ENCODE assay signal across 8 mouse cellular contexts in the genomic region with DNA sequence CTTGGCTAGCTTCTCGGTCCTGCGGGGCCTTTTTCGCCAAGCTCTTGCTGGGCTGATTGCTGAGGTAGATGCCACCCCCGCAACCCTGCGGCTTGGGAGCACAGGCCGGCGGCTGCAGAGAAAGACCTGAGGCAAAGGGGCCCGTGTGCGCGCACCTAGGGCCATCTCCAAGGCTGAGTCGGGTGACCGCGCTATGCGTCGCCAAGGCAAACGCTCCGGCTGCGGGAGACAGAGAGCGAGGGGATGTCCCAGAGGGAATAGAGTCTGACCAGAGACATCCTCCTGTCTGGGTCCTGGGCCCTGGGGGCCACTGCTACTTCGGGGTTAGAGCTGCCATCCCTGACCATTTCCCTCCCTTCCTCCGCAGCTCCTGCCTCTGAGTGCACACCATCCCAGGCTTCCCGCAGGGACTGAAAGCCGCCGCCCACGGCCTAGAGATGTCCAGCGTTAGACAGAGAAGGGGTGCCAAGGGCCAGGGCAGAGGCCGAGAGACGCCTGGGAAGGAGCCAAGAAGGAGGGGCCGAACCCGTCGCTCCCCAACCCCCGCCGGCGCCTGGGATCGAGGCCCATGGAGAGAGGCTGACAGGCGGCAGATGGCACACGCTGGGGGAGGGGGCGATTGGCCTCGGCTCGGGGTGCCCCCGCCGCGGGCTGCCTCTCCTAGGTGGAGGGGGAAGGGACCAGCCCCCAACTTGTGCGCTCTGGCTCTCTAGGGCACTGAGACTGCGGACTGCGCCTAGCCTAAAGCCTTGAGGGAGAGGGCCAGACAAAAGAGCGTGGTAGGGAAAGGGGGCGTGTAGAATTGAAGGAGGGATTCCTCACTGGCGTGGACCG. TPM values are rescaled to one million over a fixed set of nuclear protein-coding genes. Genes with fewer than 3 reads are reported as not detected.
DNase-seq lines count a peak whose midpoint lies in the region; ATAC-seq and TF ChIP-seq lines count a peak whose summit lies in the region.

No protein-coding gene starts in this region.

- H3K4me3 ChIP-seq in liver, adult 2 months (ENCODE audit: insufficient read depth, low read depth, low read length) = peak overlapping the region; percentile 13; the same call in 1 of the 2 replicates
- peak overlapping the region; percentile 72 for H3K4me3 ChIP-seq in heart, adult 2 months
- peak overlapping the region; percentile 19; the same call in 1 of the 2 replicates for H3K4me3 ChIP-seq in liver, postnatal 0 days (ENCODE audit: low read depth, low read length)
- H3K4me3 ChIP-seq in olfactory bulb, adult 2 months (ENCODE audit: insufficient read depth, low read depth, low read length) = peak overlapping the region; percentile 19

- no peak overlapping the region for H3K27ac ChIP-seq in liver, adult 2 months (replicated peaks; ENCODE audit: insufficient read depth, low read depth, low read length)
- H3K27ac ChIP-seq in heart, adult 2 months = no peak overlapping the region
- no peak overlapping the region for H3K27ac ChIP-seq in liver, postnatal 0 days (ENCODE audit: low read depth)
- no peak overlapping the region for H3K27ac ChIP-seq in olfactory bulb, adult 2 months (ENCODE audit: insufficient read depth, low read depth, low read length)

- no peak for ATAC-seq in liver, postnatal 0 days
- no peak for ATAC-seq in granulocyte monocyte progenitor cell, adult 5-6 weeks (replicated peaks; ENCODE audit: poor library complexity, severe bottlenecking)

- no peaks in the 10 kb centered on the region for H3K9me3 ChIP-seq in liver, postnatal 0 days (ENCODE audit: low read length)

- peak overlapping the region; percentile 52 for H3K4me2 ChIP-seq in liver, postnatal 0 days (ENCODE audit: low read depth, low read length)

- intact Hi-C loops in heart, adult 2 months (cut with DNase I) = loop anchor here (2.0 to 5.0 kb wide), 5 partner anchors 50 to 247 kb away; no protein-coding TSS in a partner anchor

- no peaks in the 10 kb centered on the region for H3K36me3 ChIP-seq in liver, adult 2 months (ENCODE audit: control insufficient read depth, insufficient read depth, low read length)
- H3K36me3 ChIP-seq in heart, adult 2 months (ENCODE audit: control insufficient read depth, insufficient read depth, low read length) = no peaks in the 10 kb centered on the region
- H3K36me3 ChIP-seq in liver, postnatal 0 days (replicated peaks; ENCODE audit: insufficient read depth, low read length) = no peaks in the 10 kb centered on the region

- TF ChIP-seq POLR2A in liver, adult 2 months (IDR thresholded peaks at IDR 0.05; ENCODE audit: extremely low read depth, insufficient read depth, low read length) = no peak
- TF ChIP-seq POLR2A in heart, adult 2 months (IDR thresholded peaks at IDR 0.05; ENCODE audit: insufficient read depth, low read depth, low read length) = no peak
- no peak for TF ChIP-seq POLR2A in olfactory bulb, adult 2 months (IDR thresholded peaks at IDR 0.05; ENCODE audit: insufficient read depth, low read depth, low read length)

- 2% methylated on average over 50 of the region's 50 CpGs for WGBS in liver, adult 2 months
- 4% methylated on average over 50 of the region's 50 CpGs for WGBS in heart, adult 2 months
- 2% methylated on average over 48 of the region's 50 CpGs for WGBS in liver, postnatal 0 days (ENCODE audit: insufficient replicate concordance)
- 2% methylated on average over 50 of the region's 50 CpGs for WGBS in olfactory bulb, adult 2 months

- no peak for TF ChIP-seq EP300 in heart, adult 2 months (IDR thresholded peaks at IDR 0.05; ENCODE audit: insufficient read depth, low read depth, low read length)
- no peak for TF ChIP-seq EP300 in liver, postnatal 0 days (IDR thresholded peaks at IDR 0.05; ENCODE audit: low read depth)

- DNase-seq in liver, adult 2 months (ENCODE audit: extremely low read depth, low read depth, low spot score) = peak; percentile 67
- DNase-seq in liver = no peak
- DNase-seq in cerebellum, postnatal 25 days = peak; percentile 88 to 91
- peak; percentile 60 to 63 for DNase-seq in heart, adult 2 months
- DNase-seq in kidney, adult 11 months = peak; percentile 61
- DNase-seq in liver, postnatal 0 days = peak; percentile 44

- no peak overlapping the region for H3K9ac ChIP-seq in liver, adult 2 months (ENCODE audit: low read depth, low read length)
- no peak overlapping the region for H3K9ac ChIP-seq in heart, adult 2 months (ENCODE audit: low read depth, low read length)
- H3K9ac ChIP-seq in liver, postnatal 0 days (replicated peaks) = no peak overlapping the region

- no peaks in the 10 kb centered on the region for H3K79me2 ChIP-seq in liver, adult 2 months (ENCODE audit: control insufficient read depth, insufficient read depth, low read length)
- H3K79me2 ChIP-seq in heart, adult 2 months (replicated peaks; ENCODE audit: control insufficient read depth, insufficient read depth, low read length) = no peaks in the 10 kb centered on the region

- no peaks in the 10 kb centered on the region for H3K4me1 ChIP-seq in liver, adult 2 months (ENCODE audit: control insufficient read depth, insufficient read depth, low read length)
- peaks cover 1% of the 10 kb centered on the region; the same call in 1 of the 2 replicates for H3K4me1 ChIP-seq in heart, adult 2 months (ENCODE audit: control insufficient read depth, insufficient read depth, low read length)
- H3K4me1 ChIP-seq in liver, postnatal 0 days (ENCODE audit: insufficient read depth) = peaks cover 9% of the 10 kb centered on the region; the same call in 1 of the 2 replicates
- peaks cover 42% of the 10 kb centered on the region for H3K4me1 ChIP-seq in olfactory bulb, adult 2 months (ENCODE audit: control insufficient read depth, insufficient read depth, low read length)

- TF ChIP-seq CTCF in liver, adult 2 months (IDR thresholded peaks at IDR 0.05; ENCODE audit: low read depth, low read length) = no peak
- TF ChIP-seq CTCF in heart, adult 2 months (IDR thresholded peaks at IDR 0.05) = no peak
- no peak for TF ChIP-seq CTCF in liver, postnatal 0 days (IDR thresholded peaks at IDR 0.05; ENCODE audit: low read depth)
- TF ChIP-seq CTCF in olfactory bulb, adult 2 months (IDR thresholded peaks at IDR 0.05; ENCODE audit: insufficient read depth, low read depth, low read length) = no peak

- peaks cover 19% of the 10 kb centered on the region for H3K27me3 ChIP-seq in liver, adult 2 months (ENCODE audit: control insufficient read depth, insufficient read depth, low read length)
- peaks cover 2% of the 10 kb centered on the region for H3K27me3 ChIP-seq in heart, adult 2 months (ENCODE audit: control insufficient read depth, insufficient read depth, low read length)
- peaks cover 68% of the 10 kb centered on the region for H3K27me3 ChIP-seq in liver, postnatal 0 days (ENCODE audit: insufficient read depth, low read length)

RNA-seq across cellular contexts. Expression of a gene that starts 2.5 kb away (rescaled TPM):
- 0.18 and 0.20 TPM in 2 replicates for total RNA-seq in liver, adult 2 months (2014; rRNA removed)
- polyA plus RNA-seq in liver, adult 2 months (2012; rRNA removed) = 0.31 and 0.88 TPM in 2 replicates
- 1 to 10 TPM; 4.8 to 5.3 TPM for total RNA-seq in heart, adult 2 months (2021)
- polyA plus RNA-seq in heart, adult 2 months (2012; rRNA removed) = 4.3 and 7.3 TPM in 2 replicates
- polyA plus RNA-seq in liver, postnatal 0 days (2015; fragmentation: Nextera tagmentation; extraction: Ambion mirVana) = 0.31 and 0.36 TPM in 2 replicates
- not detected in 2 replicates for polyA plus RNA-seq in olfactory bulb, adult 2 months (2012; ENCODE audit: insufficient read depth, insufficient read length, low replicate concordance, missing spikeins)
- not detected in 2 replicates for total RNA-seq in granulocyte monocyte progenitor cell, adult 5-6 weeks (2014; fragmentation: Nextera tagmentation)
- total RNA-seq in granulocyte monocyte progenitor cell, adult 5-6 weeks (2017) = not detected in 2 replicates

Comparison
In these comparisons a context has a peak if more than half of its experiments do, and no peak if none do; other contexts are left out.
1. H3K4me3 ChIP-seq: peak in every context shown above with its lines; median percentile 72 in heart, adult 2 months; 19 in liver, postnatal 0 days; 19 in olfactory bulb, adult 2 months; 13 in liver, adult 2 months.